Mouse (Mus musculus): ENCODE data around the gene Wdr95.

Wdr95 gene

GRCm38 (mm10) chr5:149582642-149583262 is 54.3 kb downstream of the Wdr95 start:
- DNase-seq (ENCODE audit: low spot score): no peak

GRCm38 (mm10) chr5:149583507-149583906 is 55.0 kb downstream of the Wdr95 start:
- no peak for DNase-seq (ENCODE audit: low spot score)

GRCm38 (mm10) chr5:149584154-149584655 is 55.7 kb downstream of the Wdr95 start:
- no peak for DNase-seq (ENCODE audit: low spot score)

- no peak for DNase-seq (ENCODE audit: low spot score)
Measured at GRCm38 (mm10) chr5:149585231-149585630, 56.8 kb downstream of the Wdr95 start.

- no peak for DNase-seq (ENCODE audit: low spot score)
Measured at GRCm38 (mm10) chr5:149585910-149586309, 57.4 kb downstream of the Wdr95 start.

- DNase-seq (ENCODE audit: low spot score): no peak
Measured at GRCm38 (mm10) chr5:149587327-149587895, 58.9 kb downstream of the Wdr95 start.

GRCm38 (mm10) chr5:149588814-149589534 is 60.5 kb downstream of the Wdr95 start:
- no peak for DNase-seq (ENCODE audit: low spot score)

GRCm38 (mm10) chr5:149589932-149590331 is 61.5 kb downstream of the Wdr95 start:
- DNase-seq (ENCODE audit: low spot score): no peak

GRCm38 (mm10) chr5:149594215-149594614 is 65.7 kb downstream of the Wdr95 start:
- DNase-seq (ENCODE audit: low spot score): no peak

- DNase-seq (ENCODE audit: low spot score): no peak
Measured at GRCm38 (mm10) chr5:149597351-149597750, 68.9 kb downstream of the Wdr95 start.

GRCm38 (mm10) chr5:149601996-149602395 is 73.5 kb downstream of the Wdr95 start:
- DNase-seq (ENCODE audit: low spot score): no peak

- no peak for DNase-seq (ENCODE audit: low spot score)
Measured at GRCm38 (mm10) chr5:149603241-149603640, 74.8 kb downstream of the Wdr95 start.

GRCm38 (mm10) chr5:149607083-149607720 is 78.7 kb downstream of the Wdr95 start:
- no peak for DNase-seq (ENCODE audit: low spot score)

GRCm38 (mm10) chr5:149611476-149612164 is 83.1 kb downstream of the Wdr95 start:
- no peak for DNase-seq (ENCODE audit: low spot score)

GRCm38 (mm10) chr5:149612165-149612518 is 83.7 kb downstream of the Wdr95 start:
- no peak for DNase-seq (ENCODE audit: low spot score)

- DNase-seq (ENCODE audit: low spot score): no peak
Measured at GRCm38 (mm10) chr5:149612740-149613139, 84.3 kb downstream of the Wdr95 start.

- DNase-seq (ENCODE audit: low spot score): no peak
Measured at GRCm38 (mm10) chr5:149616138-149616537, 87.7 kb downstream of the Wdr95 start.

- DNase-seq (ENCODE audit: low spot score): no peak
Measured at GRCm38 (mm10) chr5:149616817-149617216, 88.3 kb downstream of the Wdr95 start.

GRCm38 (mm10) chr5:149617776-149618425 is 89.4 kb downstream of the Wdr95 start:
- DNase-seq (ENCODE audit: low spot score): no peak

GRCm38 (mm10) chr5:149622152-149622551 is 93.7 kb downstream of the Wdr95 start:
- no peak for DNase-seq (ENCODE audit: low spot score)

GRCm38 (mm10) chr5:149622644-149623043 is 94.2 kb downstream of the Wdr95 start:
- DNase-seq (ENCODE audit: low spot score): no peak
